Mouse (Mus musculus) MEL (cell line): ENCODE measurements at regions not wholly inside any gene's neighbourhood (a gene's known extent, or its start where the extent isn't known, plus 50 kb on each side); places are given as distances from the start of the nearest gene placed in this dataset.

ENCODE experiments used
- CHD2 ChIP-seq: IDR thresholded peaks from 2 replicates; pipeline ENCODE4 v1.6.1; 2011; ENCODE audit warnings: low read length, improper control_type of control experiment
- CTCF ChIP-seq, 3 experiments: IDR thresholded peaks in 2 of 3; conservative IDR thresholded peaks in 1 of 3; 2 replicates each; pipeline ENCODE4 v1.5.1; 2011 to 2012; ENCODE audit warnings: low read length in 3 of 3, low read depth in 2 of 3, mild to moderate bottlenecking in 2 of 3, improper control_type of control experiment in 1 of 3, inconsistent platforms in 1 of 3, mixed read lengths in 1 of 3, moderate library complexity in 1 of 3; ENCODE audit not compliant: control insufficient read depth in 1 of 3, insufficient read depth in 1 of 3, poor library complexity in 1 of 3, severe bottlenecking in 1 of 3
- EP300 ChIP-seq, 2 experiments: IDR thresholded peaks; 2 replicates each; pipeline ENCODE4 v1.6.1; 2011; ENCODE audit warnings: improper control_type of control experiment in 2 of 2, low read length in 2 of 2, low read depth in 1 of 2, mild to moderate bottlenecking in 1 of 2
- MAX ChIP-seq: IDR thresholded peaks from 2 replicates; pipeline ENCODE4 v1.6.1; 2011; ENCODE audit warnings: low read length, improper control_type of control experiment
- MEF2A ChIP-seq: IDR thresholded peaks from 2 replicates; pipeline ENCODE4 v1.6.1; 2014; ENCODE audit warnings: low read depth, mild to moderate bottlenecking, inconsistent platforms, low read length, improper control_type of control experiment; ENCODE audit not compliant: poor library complexity, insufficient replicate concordance, severe bottlenecking; ENCODE audit errors: extremely low read depth
- POLR2A ChIP-seq, 2 experiments: IDR thresholded peaks; 2 replicates each; pipeline ENCODE4 v1.6.1; 2011 to 2012; ENCODE audit warnings: low read length in 2 of 2, mild to moderate bottlenecking in 2 of 2, control low read depth in 1 of 2, improper control_type of control experiment in 1 of 2, low read depth in 1 of 2, moderate library complexity in 1 of 2; ENCODE audit not compliant: control insufficient read depth in 1 of 2, insufficient read depth in 1 of 2, poor library complexity in 1 of 2
- POLR2AphosphoS5 ChIP-seq: IDR thresholded peaks from 2 replicates; pipeline ENCODE4 v1.6.1; 2012; ENCODE audit warnings: low read depth, borderline replicate concordance, mild to moderate bottlenecking, inconsistent platforms, low read length, moderate library complexity, mixed read lengths
- TAL1 ChIP-seq: IDR thresholded peaks from 2 replicates; pipeline ENCODE4 v1.6.1; 2012; ENCODE audit warnings: mild to moderate bottlenecking, inconsistent platforms, low read length, moderate library complexity, mixed read lengths
- USF1 ChIP-seq: IDR thresholded peaks from 2 replicates; pipeline ENCODE4 v1.6.1; 2014; ENCODE audit warnings: low read depth, mild to moderate bottlenecking, inconsistent platforms, low read length, improper control_type of control experiment, moderate library complexity
- ZNF384 ChIP-seq: IDR thresholded peaks from 2 replicates; pipeline ENCODE4 v1.6.1; 2012; ENCODE audit warnings: low read depth, mild to moderate bottlenecking, inconsistent platforms, low read length, improper control_type of control experiment

DNA sequence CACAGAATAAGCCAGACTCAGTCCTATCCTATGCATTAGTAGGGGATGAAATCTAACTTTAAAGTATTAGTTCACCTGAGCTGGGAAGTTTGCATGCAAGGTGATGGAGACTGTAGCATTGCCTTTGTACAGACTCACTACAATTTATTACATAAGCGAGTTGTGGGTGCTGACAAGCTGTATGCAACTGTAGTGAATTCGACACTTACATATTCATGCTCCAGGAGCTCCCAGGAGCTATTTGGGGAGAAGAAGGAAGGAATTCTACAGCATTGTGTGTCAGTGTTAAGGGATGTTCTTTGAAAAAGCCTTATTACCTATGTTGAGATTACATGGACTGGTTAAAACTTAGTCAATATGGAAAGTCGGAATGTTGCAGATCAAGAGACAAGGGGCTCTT lies 90.6 kb upstream of the Atxn1 start:
- no peak for TF ChIP-seq EP300 (IDR thresholded peaks at IDR 0.05; ENCODE audit: low read depth in 1 of 2, low read length in 2 of 2)
- no peak for TF ChIP-seq TAL1
- TF ChIP-seq ZNF384, result no peak
- no peak for TF ChIP-seq POLR2A (IDR thresholded peaks at IDR 0.05; ENCODE audit: control insufficient read depth in 1 of 2, insufficient read depth in 1 of 2, low read depth in 1 of 2, low read length in 2 of 2, poor library complexity in 1 of 2)
- TF ChIP-seq CTCF (IDR thresholded peaks at IDR 0.05 in 2 of 3, conservative IDR thresholded peaks at IDR 0.05 in 1 of 3; ENCODE audit: control insufficient read depth in 1 of 3, insufficient read depth in 1 of 3, low read depth in 2 of 3, low read length in 3 of 3, poor library complexity in 1 of 3, severe bottlenecking in 1 of 3), result no peak
- no peak for TF ChIP-seq CHD2
- no peak for TF ChIP-seq POLR2AphosphoS5
- no peak for TF ChIP-seq MAX
- TF ChIP-seq USF1, result no peak
- TF ChIP-seq MEF2A, result no peak
